Mouse (Mus musculus) olfactory bulb, adult 2 months (tissue): ENCODE measurements around the gene Akap4.

Source experiments
- CTCF ChIP-seq: fragments of 200-500 bp; IDR thresholded peaks from 2 replicates; pipeline ENCODE4 v1.5.1; 2012; ENCODE audit warnings: low read depth, mild to moderate bottlenecking, low read length, moderate library complexity; ENCODE audit not compliant: insufficient read depth
- POLR2A ChIP-seq: fragments of 200-500 bp; IDR thresholded peaks from 2 replicates; pipeline ENCODE4 v1.6.1; 2012; ENCODE audit warnings: mild to moderate bottlenecking, low read depth, low read length, moderate library complexity; ENCODE audit not compliant: insufficient read depth

DNA sequence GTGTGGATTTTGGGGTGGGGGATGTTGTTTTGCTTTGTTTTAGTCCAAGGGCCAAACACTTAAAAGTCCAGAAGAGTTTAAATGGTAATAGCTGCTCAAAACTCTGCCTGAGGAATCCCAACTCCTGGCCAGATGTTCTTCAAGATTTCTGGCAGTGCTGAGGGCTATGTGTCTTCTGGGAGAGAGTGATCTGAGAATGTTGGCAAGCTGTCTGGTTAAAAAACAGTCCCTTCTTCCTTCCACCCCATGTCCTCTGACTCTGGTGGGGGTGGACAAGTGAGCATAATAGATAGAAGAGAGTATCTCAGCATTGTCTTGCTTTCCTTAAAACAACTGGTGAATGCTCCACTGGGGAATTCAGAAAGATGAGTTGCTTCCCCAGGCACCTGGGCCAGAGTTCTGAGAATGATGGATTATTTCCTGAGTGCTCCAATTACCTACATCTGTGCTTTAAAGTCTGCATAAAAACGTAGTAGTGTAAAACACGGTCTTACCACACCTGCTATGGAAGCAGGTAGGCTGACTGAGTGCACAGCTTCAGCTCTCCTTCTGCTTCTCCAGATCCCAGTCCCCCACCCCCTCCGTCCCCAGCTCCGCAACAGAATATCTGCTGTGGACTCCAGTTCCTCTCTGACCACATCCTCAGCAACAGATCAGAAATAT, 54.4 kb downstream of the Akap4 start:
- no peak for TF ChIP-seq CTCF
- TF ChIP-seq POLR2A = no peak
